Mouse (Mus musculus) olfactory bulb, adult 2 months (tissue): ENCODE measurements around the gene Kifc5b.

Source experiments
- CTCF ChIP-seq: fragments of 200-500 bp; IDR thresholded peaks from 2 replicates; pipeline ENCODE4 v1.5.1; 2012; ENCODE audit warnings: low read depth, mild to moderate bottlenecking, low read length, moderate library complexity; ENCODE audit not compliant: insufficient read depth
- POLR2A ChIP-seq: fragments of 200-500 bp; IDR thresholded peaks from 2 replicates; pipeline ENCODE4 v1.6.1; 2012; ENCODE audit warnings: mild to moderate bottlenecking, low read depth, low read length, moderate library complexity; ENCODE audit not compliant: insufficient read depth

- no peak for TF ChIP-seq CTCF
- no peak for TF ChIP-seq POLR2A
These were observed 24.1 kb upstream of the Kifc5b start for GRCm38 (mm10) chr17:26892635-26893375.
